Mouse (Mus musculus): ENCODE measurements around the gene Zfp319.

DNA sequence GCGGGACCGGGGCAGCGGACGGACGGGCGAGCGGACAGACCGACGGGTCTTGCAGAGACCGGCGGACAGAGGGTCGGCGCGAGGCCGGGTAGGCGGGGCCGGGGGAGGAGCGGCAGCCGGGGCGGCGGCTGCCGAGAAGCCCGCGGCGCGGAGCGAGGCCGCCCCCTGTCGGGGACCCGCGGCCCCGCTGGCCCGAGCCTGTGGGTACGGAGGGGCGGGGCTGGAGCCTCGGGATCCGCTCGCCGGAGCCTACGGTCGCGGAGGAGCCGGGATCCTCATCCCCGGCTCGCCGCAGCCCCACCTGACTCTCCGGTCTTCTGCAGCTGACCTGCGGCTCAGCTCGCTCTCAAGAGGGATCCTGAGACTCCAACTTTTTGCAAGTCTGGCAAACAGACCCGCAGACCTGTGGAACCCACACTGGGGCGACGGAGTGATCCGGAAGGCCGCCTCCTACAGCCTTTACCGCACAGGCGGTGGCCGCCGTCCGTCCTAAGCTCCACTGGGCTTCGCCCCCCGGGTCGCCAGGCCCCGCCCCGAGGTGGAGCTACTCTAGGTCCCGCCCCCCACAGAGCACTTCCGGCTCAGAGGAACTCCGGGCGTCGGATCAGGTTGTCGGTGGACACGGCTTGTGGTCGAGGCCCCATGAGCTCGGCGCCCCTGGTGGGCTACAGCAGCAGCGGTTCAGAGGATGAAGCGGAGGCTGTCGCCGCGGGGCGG lies at the start of gene Zfp319, which contains the start of gene Usb1:
- peak; percentile 31; the same call in 1 of the 2 replicates for TF ChIP-seq POLR2A (IDR thresholded peaks at IDR 0.05; ENCODE audit: low read depth, low read length)
- TF ChIP-seq CTCF (IDR thresholded peaks at IDR 0.05; ENCODE audit: extremely low read depth, insufficient read depth, insufficient read length, insufficient replicate concordance), result peak; percentile 66
